Mouse (Mus musculus): ENCODE measurements around the gene Olfr211. TPM values are rescaled to one million over a fixed set of nuclear protein-coding genes. Genes with fewer than 3 reads are reported as not detected.

The Olfr211 gene
- not detected in 2 replicates for polyA plus RNA-seq (2012; rRNA removed)

DNA sequence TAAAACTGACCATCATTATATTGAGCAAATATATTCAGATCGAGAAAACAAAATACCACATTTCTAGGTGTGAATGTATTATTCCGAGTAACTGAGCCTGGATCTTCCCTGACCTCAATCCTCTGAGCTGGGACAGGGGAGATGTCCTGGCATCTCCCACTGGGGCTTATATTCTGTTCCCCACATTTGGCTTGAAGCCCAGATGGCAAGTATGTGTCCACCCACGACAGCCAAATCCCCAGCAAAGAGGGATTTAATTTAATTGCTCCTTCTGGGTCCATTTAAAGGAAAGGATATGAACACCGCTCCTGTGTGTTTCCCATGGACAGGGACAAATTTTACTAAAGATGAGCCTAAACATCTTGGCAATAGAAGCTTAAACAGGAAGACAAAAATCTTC, at the start of gene Olfr211:
Gene Olfr211, plus strand, starts transcription at position 301 of the 400 bp plus-strand sequence.
- no peak within 1 kb of the TSS for H3K4me3 ChIP-seq (ENCODE audit: control insufficient read depth, low read depth, low read length)
- H3K4me1 ChIP-seq (ENCODE audit: control insufficient read depth, insufficient read depth, low read length) = no peaks in the 10 kb centered on the region
- H3K27me3 ChIP-seq (ENCODE audit: control insufficient read depth, insufficient read depth, low read length) = no peaks in the 10 kb centered on the region
- H3K27ac ChIP-seq (ENCODE audit: control insufficient read depth, insufficient read depth, low read depth, low read length) = no peak within 1 kb of the TSS
- no peaks in the 10 kb centered on the region for H3K36me3 ChIP-seq (ENCODE audit: control insufficient read depth, insufficient read depth, low read length)
- TF ChIP-seq CTCF (IDR thresholded peaks at IDR 0.05; ENCODE audit: control insufficient read depth, insufficient read depth, insufficient replicate concordance, low read depth, low read length) (no peak), POLR2A (IDR thresholded peaks at IDR 0.05; ENCODE audit: control insufficient read depth, low read depth, low read length) (no peak)

DNA sequence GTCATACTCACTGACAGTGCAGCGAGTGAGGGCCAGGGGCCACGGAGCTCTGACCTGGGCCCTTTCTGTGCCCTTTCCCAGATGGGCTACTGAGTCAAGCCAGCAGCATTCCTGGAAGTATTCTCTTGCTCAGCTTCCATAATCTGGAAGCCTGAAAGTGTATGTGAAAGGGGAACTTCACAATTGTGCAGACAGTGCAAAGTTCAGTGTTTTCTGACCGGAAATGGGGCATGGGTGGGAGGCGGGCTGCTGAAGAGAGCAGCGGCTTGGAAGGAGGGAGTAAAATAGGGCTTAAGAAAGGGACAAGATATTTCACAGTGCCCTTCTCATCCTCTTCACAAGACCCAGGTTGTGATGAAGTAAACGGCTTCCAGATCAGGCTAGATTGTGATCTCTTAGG, 49.4 kb upstream of the Olfr211 start:
- Histone ChIP-seq H3K4me1 (ENCODE audit: control insufficient read depth, insufficient read depth, low read length) (no peaks in the 10 kb centered on the region), H3K27me3 (ENCODE audit: control insufficient read depth, insufficient read depth, low read length) (no peaks in the 10 kb centered on the region), H3K4me3 (ENCODE audit: control insufficient read depth, low read depth, low read length) (no peak overlapping the region), H3K36me3 (ENCODE audit: control insufficient read depth, insufficient read depth, low read length) (no peaks in the 10 kb centered on the region), H3K27ac (ENCODE audit: control insufficient read depth, insufficient read depth, low read depth, low read length) (no peak overlapping the region)
- TF ChIP-seq POLR2A (IDR thresholded peaks at IDR 0.05; ENCODE audit: control insufficient read depth, low read depth, low read length) (no peak), CTCF (IDR thresholded peaks at IDR 0.05; ENCODE audit: control insufficient read depth, insufficient read depth, insufficient replicate concordance, low read depth, low read length) (no peak)

DNA sequence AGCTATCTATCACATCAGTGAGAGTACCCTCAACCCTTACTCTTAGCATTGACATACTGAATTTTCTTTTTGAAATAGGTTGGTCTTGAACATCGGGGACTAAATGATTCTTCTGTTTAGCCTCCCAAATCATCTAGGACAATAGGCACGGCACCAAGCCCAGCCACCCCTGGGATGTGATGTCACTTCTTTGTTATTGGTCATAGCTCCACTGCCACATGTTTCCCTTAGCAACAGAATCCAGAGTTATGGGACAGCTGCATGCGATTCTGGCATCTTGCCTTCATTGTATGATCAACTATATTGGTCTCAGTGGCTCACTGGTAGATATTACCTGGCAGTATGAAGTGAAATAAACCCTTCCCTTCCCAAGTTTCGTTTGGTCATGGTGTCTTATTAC, 48.4 kb upstream of the Olfr211 start:
- TF ChIP-seq POLR2A (IDR thresholded peaks at IDR 0.05; ENCODE audit: control insufficient read depth, low read depth, low read length) = no peak
- TF ChIP-seq CTCF (IDR thresholded peaks at IDR 0.05; ENCODE audit: control insufficient read depth, insufficient read depth, insufficient replicate concordance, low read depth, low read length) = no peak
- Histone ChIP-seq H3K4me3 (ENCODE audit: control insufficient read depth, low read depth, low read length) (no peak overlapping the region), H3K4me1 (ENCODE audit: control insufficient read depth, insufficient read depth, low read length) (no peaks in the 10 kb centered on the region), H3K27me3 (ENCODE audit: control insufficient read depth, insufficient read depth, low read length) (no peaks in the 10 kb centered on the region), H3K27ac (ENCODE audit: control insufficient read depth, insufficient read depth, low read depth, low read length) (no peak overlapping the region), H3K36me3 (ENCODE audit: control insufficient read depth, insufficient read depth, low read length) (no peaks in the 10 kb centered on the region)

DNA sequence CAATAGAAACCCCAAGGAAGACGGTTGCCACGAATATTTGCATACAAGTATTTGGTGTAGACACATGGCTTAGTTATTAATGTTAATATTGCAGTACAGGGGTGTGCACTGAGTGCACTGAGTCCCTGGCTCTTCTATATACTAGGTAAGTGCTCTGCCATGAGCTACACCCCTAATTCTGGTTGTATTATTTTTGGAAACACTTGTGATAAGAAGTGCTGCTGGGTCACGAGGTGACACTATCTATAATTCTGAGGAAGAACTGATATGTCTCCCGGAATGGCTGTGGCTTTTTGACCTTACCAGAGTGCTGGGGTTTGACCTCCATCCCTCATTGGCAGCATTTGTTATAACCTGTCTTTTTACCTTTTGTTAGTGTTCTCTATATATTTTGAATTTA, 48.0 kb upstream of the Olfr211 start:
- Histone ChIP-seq H3K27ac (ENCODE audit: control insufficient read depth, insufficient read depth, low read depth, low read length) (no peak overlapping the region), H3K27me3 (ENCODE audit: control insufficient read depth, insufficient read depth, low read length) (no peaks in the 10 kb centered on the region), H3K4me3 (ENCODE audit: control insufficient read depth, low read depth, low read length) (no peak overlapping the region), H3K36me3 (ENCODE audit: control insufficient read depth, insufficient read depth, low read length) (no peaks in the 10 kb centered on the region), H3K4me1 (ENCODE audit: control insufficient read depth, insufficient read depth, low read length) (no peaks in the 10 kb centered on the region)
- no peak for TF ChIP-seq POLR2A (IDR thresholded peaks at IDR 0.05; ENCODE audit: control insufficient read depth, low read depth, low read length)
- no peak for TF ChIP-seq CTCF (IDR thresholded peaks at IDR 0.05; ENCODE audit: control insufficient read depth, insufficient read depth, insufficient replicate concordance, low read depth, low read length)

DNA sequence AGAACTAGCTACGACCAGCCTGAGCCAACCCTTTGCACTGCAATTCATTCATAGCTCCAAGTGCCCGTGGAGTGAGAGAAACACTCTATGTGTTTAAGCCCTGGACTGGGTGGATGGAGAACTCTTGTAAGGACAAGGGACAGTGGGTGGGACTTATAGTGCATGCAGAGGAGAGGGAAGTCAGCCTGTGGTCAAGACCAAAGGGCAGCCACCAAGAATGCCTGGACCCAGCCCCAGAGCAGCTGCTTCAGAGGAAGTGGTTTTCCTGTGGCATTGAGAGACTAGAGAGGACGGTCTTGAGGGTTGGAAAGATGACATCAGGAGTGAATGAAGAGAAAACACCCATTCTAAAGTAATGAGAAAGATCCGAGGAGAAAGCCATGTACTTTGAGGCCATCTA, 33.1 kb upstream of the Olfr211 start:
- Histone ChIP-seq H3K4me3 (ENCODE audit: control insufficient read depth, low read depth, low read length) (no peak overlapping the region), H3K27me3 (ENCODE audit: control insufficient read depth, insufficient read depth, low read length) (no peaks in the 10 kb centered on the region), H3K27ac (ENCODE audit: control insufficient read depth, insufficient read depth, low read depth, low read length) (no peak overlapping the region), H3K36me3 (ENCODE audit: control insufficient read depth, insufficient read depth, low read length) (no peaks in the 10 kb centered on the region), H3K4me1 (ENCODE audit: control insufficient read depth, insufficient read depth, low read length) (peaks cover 3% of the 10 kb centered on the region; the same call in 1 of the 2 replicates)
- no peak for TF ChIP-seq POLR2A (IDR thresholded peaks at IDR 0.05; ENCODE audit: control insufficient read depth, low read depth, low read length)

DNA sequence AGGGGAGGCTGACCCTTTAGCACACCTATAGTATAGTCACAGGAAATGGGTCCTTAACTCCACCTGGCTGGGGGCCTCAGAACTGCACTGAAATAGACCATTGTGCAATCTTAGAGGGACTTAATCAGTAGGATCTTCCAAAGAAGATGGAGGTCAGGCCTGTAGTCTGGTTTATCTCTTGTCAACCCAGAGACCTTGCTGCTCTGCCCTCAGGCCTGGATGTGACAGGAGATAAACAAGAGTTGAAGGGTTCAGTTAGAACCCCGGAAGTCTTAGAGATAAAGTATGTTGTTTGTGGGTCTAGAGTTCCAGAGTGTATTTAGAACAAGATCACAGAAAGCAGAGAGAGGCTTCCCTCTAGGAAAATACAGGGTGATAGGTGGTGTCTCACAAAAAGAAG, 32.4 kb upstream of the Olfr211 start:
- H3K4me1 ChIP-seq (ENCODE audit: control insufficient read depth, insufficient read depth, low read length) = peaks cover 3% of the 10 kb centered on the region; the same call in 1 of the 2 replicates
- H3K4me3 ChIP-seq (ENCODE audit: control insufficient read depth, low read depth, low read length) = no peak overlapping the region
- no peaks in the 10 kb centered on the region for H3K36me3 ChIP-seq (ENCODE audit: control insufficient read depth, insufficient read depth, low read length)
- H3K27me3 ChIP-seq (ENCODE audit: control insufficient read depth, insufficient read depth, low read length) = no peaks in the 10 kb centered on the region
- H3K27ac ChIP-seq (ENCODE audit: control insufficient read depth, insufficient read depth, low read depth, low read length) = no peak overlapping the region
- TF ChIP-seq CTCF (IDR thresholded peaks at IDR 0.05; ENCODE audit: control insufficient read depth, insufficient read depth, insufficient replicate concordance, low read depth, low read length) (no peak), POLR2A (IDR thresholded peaks at IDR 0.05; ENCODE audit: control insufficient read depth, low read depth, low read length) (no peak)

DNA sequence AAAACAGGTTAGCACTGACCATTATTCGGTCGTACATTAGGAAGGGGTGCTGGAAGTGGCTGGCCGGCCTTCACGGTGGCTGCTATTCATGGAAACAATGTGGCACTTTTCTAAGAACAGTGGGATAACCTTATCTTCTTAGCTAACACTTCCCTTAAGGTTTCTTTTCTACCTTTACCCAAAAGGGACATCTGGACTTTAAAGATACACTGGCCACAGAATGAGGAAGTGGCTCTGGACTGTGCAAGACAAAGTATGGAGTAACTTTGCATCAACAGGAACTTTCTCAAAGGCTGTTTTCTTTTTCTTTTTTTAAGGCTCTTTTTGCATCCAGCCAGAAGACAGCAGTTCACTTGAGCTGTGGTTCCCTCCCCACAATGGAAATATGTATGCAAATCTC, 30.2 kb upstream of the Olfr211 start:
- Histone ChIP-seq H3K4me3 (ENCODE audit: control insufficient read depth, low read depth, low read length) (no peak overlapping the region), H3K27ac (ENCODE audit: control insufficient read depth, insufficient read depth, low read depth, low read length) (no peak overlapping the region), H3K36me3 (ENCODE audit: control insufficient read depth, insufficient read depth, low read length) (no peaks in the 10 kb centered on the region), H3K4me1 (ENCODE audit: control insufficient read depth, insufficient read depth, low read length) (peaks cover 3% of the 10 kb centered on the region; the same call in 1 of the 2 replicates), H3K27me3 (ENCODE audit: control insufficient read depth, insufficient read depth, low read length) (no peaks in the 10 kb centered on the region)
- no peak for TF ChIP-seq POLR2A (IDR thresholded peaks at IDR 0.05; ENCODE audit: control insufficient read depth, low read depth, low read length)
- no peak for TF ChIP-seq CTCF (IDR thresholded peaks at IDR 0.05; ENCODE audit: control insufficient read depth, insufficient read depth, insufficient replicate concordance, low read depth, low read length)

DNA sequence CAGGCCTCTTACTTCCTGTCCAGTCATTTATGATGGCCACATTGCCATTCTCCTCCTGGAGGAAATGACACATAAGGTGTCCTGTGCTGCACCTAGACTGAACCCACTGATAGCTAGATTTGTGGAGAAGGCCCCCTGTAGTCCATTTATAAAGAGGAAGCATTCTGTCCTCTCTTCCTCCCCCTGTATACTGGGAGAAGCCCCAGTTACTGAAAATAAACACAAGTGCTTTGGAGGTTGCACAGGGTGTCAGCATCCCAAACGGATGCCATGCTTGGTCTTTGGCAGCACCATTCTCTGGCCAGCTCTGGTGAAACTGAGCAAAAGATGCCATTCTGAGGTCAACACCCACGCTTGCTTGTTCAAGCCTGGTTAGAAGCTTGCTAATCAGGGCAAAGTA, 29.7 kb upstream of the Olfr211 start:
- H3K36me3 ChIP-seq (ENCODE audit: control insufficient read depth, insufficient read depth, low read length) = no peaks in the 10 kb centered on the region
- H3K27ac ChIP-seq (ENCODE audit: control insufficient read depth, insufficient read depth, low read depth, low read length) = no peak overlapping the region
- H3K4me1 ChIP-seq (ENCODE audit: control insufficient read depth, insufficient read depth, low read length) = peaks cover 3% of the 10 kb centered on the region; the same call in 1 of the 2 replicates
- H3K4me3 ChIP-seq (ENCODE audit: control insufficient read depth, low read depth, low read length) = no peak overlapping the region
- no peaks in the 10 kb centered on the region for H3K27me3 ChIP-seq (ENCODE audit: control insufficient read depth, insufficient read depth, low read length)
- no peak for TF ChIP-seq CTCF (IDR thresholded peaks at IDR 0.05; ENCODE audit: control insufficient read depth, insufficient read depth, insufficient replicate concordance, low read depth, low read length)
- no peak for TF ChIP-seq POLR2A (IDR thresholded peaks at IDR 0.05; ENCODE audit: control insufficient read depth, low read depth, low read length)
